Mouse (Mus musculus): ENCODE data around the gene Rusc2. TPM values are rescaled to one million over a fixed set of nuclear protein-coding genes. Genes with fewer than 3 reads are reported as not detected.
A peak's percentile ranks its signal among the peaks of the same experiment; 100 is the strongest.

Gene Rusc2
- total and polyA plus RNA-seq, 3 experiments, result 27.5 to 45.3 (median 43.5) TPM

DNA sequence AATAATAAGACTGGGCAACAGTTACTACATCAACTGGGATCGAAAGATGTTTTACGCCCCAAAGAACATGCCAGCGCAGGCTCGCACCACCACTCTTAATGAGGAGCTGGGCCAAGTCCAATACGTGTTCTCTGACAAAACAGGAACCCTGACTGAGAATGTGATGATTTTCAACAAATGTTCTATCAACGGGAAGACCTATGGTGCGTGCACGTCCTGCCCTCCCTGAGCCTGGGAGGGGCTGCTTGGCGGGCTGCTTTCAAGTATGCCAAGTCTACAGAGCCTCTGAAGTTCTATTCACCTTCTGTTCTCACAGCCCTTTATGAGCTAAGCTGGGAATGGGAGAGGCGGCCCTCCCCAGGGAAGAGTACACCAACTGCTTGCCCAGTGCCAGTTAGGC, 39.3 kb upstream of the Rusc2 start:
- H3K4me3 ChIP-seq, result no peak overlapping the region
- no peaks in the 10 kb centered on the region for H3K79me2 ChIP-seq (replicated peaks; ENCODE audit: control insufficient read depth, insufficient read depth, low read length)
- H3K27ac ChIP-seq, result no peak overlapping the region
- no peak for DNase-seq
- intact Hi-C loops (cut with DNase I), result no loop called here
- no peaks in the 10 kb centered on the region for H3K36me3 ChIP-seq (ENCODE audit: control insufficient read depth, insufficient read depth, low read length)
- 87% methylated on average over 10 of the region's 10 CpGs for WGBS
- TF ChIP-seq POLR2A (IDR thresholded peaks at IDR 0.05; ENCODE audit: insufficient read depth, low read depth, low read length) (no peak), CTCF (IDR thresholded peaks at IDR 0.05) (no peak), EP300 (IDR thresholded peaks at IDR 0.05; ENCODE audit: insufficient read depth, low read depth, low read length) (no peak)
- no peaks in the 10 kb centered on the region; the same call in 1 of the 2 replicates for H3K4me1 ChIP-seq (ENCODE audit: control insufficient read depth, insufficient read depth, low read length)
- H3K27me3 ChIP-seq (ENCODE audit: control insufficient read depth, insufficient read depth, low read length), result no peaks in the 10 kb centered on the region
- H3K9ac ChIP-seq (ENCODE audit: low read depth, low read length), result no peak overlapping the region

- intact Hi-C loops (cut with DNase I), result no loop called here
- H3K4me1 ChIP-seq (ENCODE audit: control insufficient read depth, insufficient read depth, low read length), result no peaks in the 10 kb centered on the region
- no peak overlapping the region for H3K27ac ChIP-seq
- TF ChIP-seq POLR2A (IDR thresholded peaks at IDR 0.05; ENCODE audit: insufficient read depth, low read depth, low read length) (no peak), CTCF (IDR thresholded peaks at IDR 0.05) (no peak), EP300 (IDR thresholded peaks at IDR 0.05; ENCODE audit: insufficient read depth, low read depth, low read length) (no peak)
- no peaks in the 10 kb centered on the region for H3K36me3 ChIP-seq (ENCODE audit: control insufficient read depth, insufficient read depth, low read length)
- H3K27me3 ChIP-seq (ENCODE audit: control insufficient read depth, insufficient read depth, low read length), result no peaks in the 10 kb centered on the region
- no peak overlapping the region for H3K4me3 ChIP-seq
- no peak for DNase-seq
- H3K79me2 ChIP-seq (replicated peaks; ENCODE audit: control insufficient read depth, insufficient read depth, low read length), result no peaks in the 10 kb centered on the region
- no peak overlapping the region for H3K9ac ChIP-seq (ENCODE audit: low read depth, low read length)
- 86% methylated on average over 2 of the region's 2 CpGs for whole genome bisulfite sequencing
Observed at GRCm38 (mm10) chr4:43344932-43345331, 36.8 kb upstream of the Rusc2 start.

GRCm38 (mm10) chr4:43349206-43349605, 32.6 kb upstream of the Rusc2 start:
- 62% methylated on average over 5 of the region's 5 CpGs for WGBS
- Histone ChIP-seq H3K27me3 (ENCODE audit: control insufficient read depth, insufficient read depth, low read length) (no peaks in the 10 kb centered on the region), H3K4me3 (no peak overlapping the region), H3K27ac (no peak overlapping the region), H3K79me2 (replicated peaks; ENCODE audit: control insufficient read depth, insufficient read depth, low read length) (no peaks in the 10 kb centered on the region), H3K4me1 (ENCODE audit: control insufficient read depth, insufficient read depth, low read length) (no peaks in the 10 kb centered on the region), H3K9ac (ENCODE audit: low read depth, low read length) (no peak overlapping the region), H3K36me3 (ENCODE audit: control insufficient read depth, insufficient read depth, low read length) (no peaks in the 10 kb centered on the region)
- DNase-seq, result no peak
- intact Hi-C loops (cut with DNase I), result no loop called here
- no peak for TF ChIP-seq EP300 (IDR thresholded peaks at IDR 0.05; ENCODE audit: insufficient read depth, low read depth, low read length)
- TF ChIP-seq CTCF (IDR thresholded peaks at IDR 0.05), result no peak
- TF ChIP-seq POLR2A (IDR thresholded peaks at IDR 0.05; ENCODE audit: insufficient read depth, low read depth, low read length), result no peak

GRCm38 (mm10) chr4:43350038-43350560, 31.7 kb upstream of the Rusc2 start:
- H3K27me3 ChIP-seq (ENCODE audit: control insufficient read depth, insufficient read depth, low read length), result no peaks in the 10 kb centered on the region
- no peak overlapping the region for H3K9ac ChIP-seq (ENCODE audit: low read depth, low read length)
- H3K27ac ChIP-seq, result no peak overlapping the region
- H3K79me2 ChIP-seq (replicated peaks; ENCODE audit: control insufficient read depth, insufficient read depth, low read length), result no peaks in the 10 kb centered on the region
- WGBS, result 54% methylated on average over 6 of the region's 6 CpGs
- H3K36me3 ChIP-seq (ENCODE audit: control insufficient read depth, insufficient read depth, low read length), result no peaks in the 10 kb centered on the region
- intact Hi-C loops (cut with DNase I), result no loop called here
- H3K4me3 ChIP-seq, result no peak overlapping the region
- TF ChIP-seq POLR2A (IDR thresholded peaks at IDR 0.05; ENCODE audit: insufficient read depth, low read depth, low read length), result no peak
- TF ChIP-seq CTCF (IDR thresholded peaks at IDR 0.05), result no peak
- TF ChIP-seq EP300 (IDR thresholded peaks at IDR 0.05; ENCODE audit: insufficient read depth, low read depth, low read length), result no peak
- H3K4me1 ChIP-seq (ENCODE audit: control insufficient read depth, insufficient read depth, low read length), result no peaks in the 10 kb centered on the region
- DNase-seq, result no peak

- H3K9ac ChIP-seq (ENCODE audit: low read depth, low read length), result no peak overlapping the region
- no peaks in the 10 kb centered on the region for H3K79me2 ChIP-seq (replicated peaks; ENCODE audit: control insufficient read depth, insufficient read depth, low read length)
- TF ChIP-seq CTCF (IDR thresholded peaks at IDR 0.05), result peak; percentile 16
- no peak for TF ChIP-seq POLR2A (IDR thresholded peaks at IDR 0.05; ENCODE audit: insufficient read depth, low read depth, low read length)
- intact Hi-C loops (cut with DNase I), result no loop called here
- H3K36me3 ChIP-seq (ENCODE audit: control insufficient read depth, insufficient read depth, low read length), result no peaks in the 10 kb centered on the region
- no peak overlapping the region for H3K27ac ChIP-seq
- H3K27me3 ChIP-seq (ENCODE audit: control insufficient read depth, insufficient read depth, low read length), result no peaks in the 10 kb centered on the region
- no peak for DNase-seq
- H3K4me3 ChIP-seq, result no peak overlapping the region
- no peaks in the 10 kb centered on the region for H3K4me1 ChIP-seq (ENCODE audit: control insufficient read depth, insufficient read depth, low read length)
- WGBS, result 85% methylated on average over 6 of the region's 6 CpGs
Observed at GRCm38 (mm10) chr4:43353662-43354061, 28.1 kb upstream of the Rusc2 start.

- H3K4me3 ChIP-seq, result no peak overlapping the region
- no peaks in the 10 kb centered on the region for H3K79me2 ChIP-seq (replicated peaks; ENCODE audit: control insufficient read depth, insufficient read depth, low read length)
- TF ChIP-seq POLR2A (IDR thresholded peaks at IDR 0.05; ENCODE audit: insufficient read depth, low read depth, low read length), result no peak
- H3K27me3 ChIP-seq (ENCODE audit: control insufficient read depth, insufficient read depth, low read length), result no peaks in the 10 kb centered on the region
- H3K27ac ChIP-seq, result no peak overlapping the region
- intact Hi-C loops (cut with DNase I), result no loop called here
- 72% methylated on average over 11 of the region's 11 CpGs for WGBS
- H3K4me1 ChIP-seq (ENCODE audit: control insufficient read depth, insufficient read depth, low read length), result no peaks in the 10 kb centered on the region
- no peaks in the 10 kb centered on the region for H3K36me3 ChIP-seq (ENCODE audit: control insufficient read depth, insufficient read depth, low read length)
- no peak overlapping the region for H3K9ac ChIP-seq (ENCODE audit: low read depth, low read length)
- no peak for DNase-seq
Observed at GRCm38 (mm10) chr4:43364914-43365560, 16.7 kb upstream of the Rusc2 start.
